Mouse (Mus musculus): ENCODE measurements around the gene Mettl14. TPM values are rescaled to one million over a fixed set of nuclear protein-coding genes. Genes with fewer than 3 reads are reported as not detected.
"Not testable (repeated sequence)": the region's sequence is repeated elsewhere in the genome, so short reads cannot be mapped to it uniquely, and the experiment has no call there.

The Mettl14 gene
- polyA plus RNA-seq, 1 experiment = 12.2 TPM

DNA sequence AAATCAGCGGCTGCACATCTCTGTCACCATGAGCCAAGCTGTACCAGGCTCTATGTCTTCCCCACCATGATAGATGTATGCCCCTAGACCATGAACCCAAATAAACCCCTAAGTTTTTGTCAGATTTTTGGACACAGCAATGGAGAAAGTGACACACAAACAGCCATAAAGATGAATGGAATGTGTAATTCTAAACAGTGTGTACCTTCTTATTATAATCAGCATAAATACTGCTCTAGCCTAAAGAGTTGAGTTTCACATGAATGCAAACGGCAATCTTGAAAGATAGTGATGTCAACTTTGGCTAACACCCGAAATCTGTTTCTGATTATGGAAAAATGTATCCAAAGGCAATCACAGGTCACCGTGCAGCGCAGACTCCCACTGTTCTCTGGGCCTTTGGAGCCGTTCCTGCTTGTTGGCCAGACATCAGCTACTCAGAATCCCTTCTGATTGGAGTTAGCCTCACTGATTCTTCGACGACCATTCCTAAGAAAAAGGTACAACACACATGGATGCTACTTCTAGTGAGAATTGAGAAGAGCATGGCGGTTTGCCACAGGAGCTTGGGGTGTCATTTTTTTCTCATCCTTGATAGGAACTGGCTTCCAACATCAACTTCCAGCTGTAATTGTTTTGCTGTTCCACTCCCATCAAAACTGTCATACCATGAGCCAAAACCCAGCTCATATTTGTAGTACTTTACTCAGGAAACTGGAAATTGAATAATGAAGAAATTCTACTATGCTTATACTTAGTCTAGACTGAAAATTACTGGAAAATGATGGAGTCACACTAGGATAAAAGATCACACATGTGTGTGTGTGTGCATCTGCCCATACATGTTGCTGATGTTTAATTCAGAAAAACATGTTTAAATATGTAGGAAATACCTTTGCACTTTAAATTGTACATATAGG lies 11.9 kb upstream of the Mettl14 start:
- no peak for TF ChIP-seq CTCF (IDR thresholded peaks at IDR 0.05; ENCODE audit: extremely low read depth, insufficient read depth, low read length)
- no peak for TF ChIP-seq POLR2A (IDR thresholded peaks at IDR 0.05; ENCODE audit: extremely low read depth, insufficient read depth, low read length)

GRCm38 (mm10) chr3:123395611-123396010 lies 9.7 kb upstream of the Mettl14 start:
- Histone ChIP-seq H3K4me1 (ENCODE audit: control insufficient read depth, insufficient read depth, low read length) (no peaks in the 10 kb centered on the region), H3K27ac (ENCODE audit: insufficient read depth, low read length) (no peak overlapping the region), H3K4me3 (ENCODE audit: insufficient read depth, low read length) (no peak overlapping the region)
- TF ChIP-seq CTCF (IDR thresholded peaks at IDR 0.05; ENCODE audit: extremely low read depth, insufficient read depth, low read length) (no peak), POLR2A (IDR thresholded peaks at IDR 0.05; ENCODE audit: extremely low read depth, insufficient read depth, low read length) (no peak)

More for the DNA sequence above, 11.9 kb upstream of the Mettl14 start:
- no peaks in the 10 kb centered on the region for H3K4me1 ChIP-seq (ENCODE audit: control insufficient read depth, insufficient read depth, low read length)
- H3K4me3 ChIP-seq (ENCODE audit: insufficient read depth, low read length) = no peak overlapping the region
- H3K27ac ChIP-seq (ENCODE audit: insufficient read depth, low read length) = no peak overlapping the region

- no peak for TF ChIP-seq POLR2A (IDR thresholded peaks at IDR 0.05; ENCODE audit: extremely low read depth, insufficient read depth, low read length)
- TF ChIP-seq CTCF (IDR thresholded peaks at IDR 0.05; ENCODE audit: extremely low read depth, insufficient read depth, low read length) = no peak
- Histone ChIP-seq H3K27ac (ENCODE audit: insufficient read depth, low read length) (no peak overlapping the region), H3K4me3 (ENCODE audit: insufficient read depth, low read length) (no peak overlapping the region), H3K4me1 (ENCODE audit: control insufficient read depth, insufficient read depth, low read length) (no peaks in the 10 kb centered on the region)
Measured at GRCm38 (mm10) chr3:123391180-123391579, 5.3 kb upstream of the Mettl14 start.

DNA sequence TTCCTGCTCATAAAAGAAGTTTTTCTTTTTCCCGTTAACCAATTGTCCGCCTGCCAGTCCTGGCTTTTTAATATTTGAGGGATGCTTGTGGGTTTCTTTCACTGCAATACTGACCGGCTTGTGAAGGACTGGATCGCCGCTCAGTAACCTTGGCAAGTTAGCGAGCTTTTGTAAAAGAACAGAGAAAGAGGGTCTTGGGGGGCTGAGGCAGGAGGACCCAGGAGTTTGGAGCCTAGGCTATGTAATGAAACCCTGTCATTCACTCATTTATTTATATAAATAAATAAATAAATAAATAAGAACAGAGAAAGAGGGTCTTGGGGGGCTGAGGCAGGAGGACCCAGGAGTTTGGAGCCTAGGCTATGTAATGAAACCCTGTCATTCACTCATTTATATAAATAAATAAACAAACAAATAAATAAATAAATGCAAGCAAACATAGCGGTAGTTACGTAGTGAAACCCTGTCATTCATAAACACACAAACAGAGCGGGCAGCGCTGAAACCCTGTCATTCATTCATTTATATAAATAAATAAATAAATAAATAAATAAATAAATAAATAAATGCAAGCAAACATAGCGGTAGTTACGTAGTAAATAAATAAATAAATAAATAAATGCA lies 361 bp upstream of the Mettl14 start:
- not testable (repeated sequence) for H3K27ac ChIP-seq (ENCODE audit: insufficient read depth, low read length)

GRCm38 (mm10) chr3:123385118-123385485 lies 806 bp downstream of the Mettl14 start:
- no peak for TF ChIP-seq POLR2A (IDR thresholded peaks at IDR 0.05; ENCODE audit: extremely low read depth, insufficient read depth, low read length)
- TF ChIP-seq CTCF (IDR thresholded peaks at IDR 0.05; ENCODE audit: extremely low read depth, insufficient read depth, low read length) = no peak
- H3K4me1 ChIP-seq (ENCODE audit: control insufficient read depth, insufficient read depth, low read length) = no peaks in the 10 kb centered on the region
- no peak overlapping the region for H3K27ac ChIP-seq (ENCODE audit: insufficient read depth, low read length)
- H3K4me3 ChIP-seq (ENCODE audit: insufficient read depth, low read length) = peak overlapping the region; percentile 85

More for the DNA sequence above, 361 bp upstream of the Mettl14 start:
- H3K4me1 ChIP-seq (ENCODE audit: control insufficient read depth, insufficient read depth, low read length) = not testable (repeated sequence)
- H3K4me3 ChIP-seq (ENCODE audit: insufficient read depth, low read length) = peak overlapping the region; percentile 85

DNA sequence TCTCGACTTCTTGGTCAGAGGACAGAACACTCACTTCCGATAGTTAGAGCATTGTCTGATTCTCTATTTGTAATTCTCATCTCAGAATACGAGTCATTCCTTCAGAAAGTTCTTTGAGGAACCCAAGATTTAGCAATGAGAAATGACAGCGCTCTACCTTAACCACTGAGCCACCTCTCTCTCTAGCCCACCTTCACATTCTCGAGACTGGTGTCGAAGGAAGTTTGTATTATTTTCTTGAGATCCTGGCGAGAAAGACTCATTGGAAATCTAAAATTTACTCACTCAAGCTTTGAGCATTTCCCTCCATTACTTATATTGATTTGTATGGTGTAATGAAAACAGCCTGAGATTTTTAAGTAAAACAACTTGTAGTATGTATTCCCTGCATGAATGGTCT lies 1.5 kb downstream of the Mettl14 start:
- Histone ChIP-seq H3K4me1 (ENCODE audit: control insufficient read depth, insufficient read depth, low read length) (no peaks in the 10 kb centered on the region), H3K27ac (ENCODE audit: insufficient read depth, low read length) (no peak overlapping the region), H3K4me3 (ENCODE audit: insufficient read depth, low read length) (no peak overlapping the region)
- TF ChIP-seq CTCF (IDR thresholded peaks at IDR 0.05; ENCODE audit: extremely low read depth, insufficient read depth, low read length) (no peak), POLR2A (IDR thresholded peaks at IDR 0.05; ENCODE audit: extremely low read depth, insufficient read depth, low read length) (no peak)

GRCm38 (mm10) chr3:123376562-123376961 lies 9.3 kb downstream of the Mettl14 start:
- TF ChIP-seq POLR2A (IDR thresholded peaks at IDR 0.05; ENCODE audit: extremely low read depth, insufficient read depth, low read length) (no peak), CTCF (IDR thresholded peaks at IDR 0.05; ENCODE audit: extremely low read depth, insufficient read depth, low read length) (no peak)
- H3K27ac ChIP-seq (ENCODE audit: insufficient read depth, low read length) = no peak overlapping the region
- no peak overlapping the region for H3K4me3 ChIP-seq (ENCODE audit: insufficient read depth, low read length)
- no peaks in the 10 kb centered on the region for H3K4me1 ChIP-seq (ENCODE audit: control insufficient read depth, insufficient read depth, low read length)

DNA sequence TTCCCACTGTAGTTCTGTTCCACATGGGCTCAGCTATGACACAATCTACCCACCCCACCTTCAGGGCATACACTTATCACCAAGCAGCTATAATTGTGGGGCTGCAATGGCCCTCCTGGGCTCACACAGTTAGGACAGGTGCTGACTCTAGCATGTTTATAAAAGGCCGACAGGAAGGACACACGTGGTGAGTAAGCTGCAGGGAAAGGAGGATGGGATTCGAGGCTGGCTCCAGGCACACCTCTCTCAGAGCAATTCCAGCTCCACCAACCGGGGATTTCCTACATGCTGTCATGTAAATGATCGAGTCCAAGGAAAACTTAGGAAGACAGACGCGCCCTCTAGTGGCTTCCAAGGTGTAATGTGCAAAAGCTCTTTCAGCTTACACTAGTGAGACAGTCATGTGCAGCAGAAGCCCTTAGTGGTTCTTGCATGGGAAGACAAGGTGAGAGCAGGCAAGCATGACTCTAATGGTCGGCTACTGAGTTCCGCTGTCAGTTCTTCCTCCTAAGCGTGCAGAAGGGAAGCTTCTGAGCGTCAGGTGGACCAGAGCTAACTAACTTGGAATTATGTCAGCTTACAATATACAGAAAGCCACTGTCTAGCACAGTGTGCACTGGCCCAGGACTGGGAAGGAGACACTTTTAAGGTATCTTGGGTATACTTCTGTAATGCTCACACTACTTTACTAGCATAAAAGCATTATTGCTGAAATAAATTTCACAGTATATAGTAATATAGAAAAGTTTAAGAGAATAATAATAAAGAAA lies 14.0 kb downstream of the Mettl14 start:
- no peak for TF ChIP-seq POLR2A (IDR thresholded peaks at IDR 0.05; ENCODE audit: extremely low read depth, insufficient read depth, low read length)
- peak; percentile 65 for TF ChIP-seq CTCF (IDR thresholded peaks at IDR 0.05; ENCODE audit: extremely low read depth, insufficient read depth, low read length)
- no peak overlapping the region for H3K4me3 ChIP-seq (ENCODE audit: insufficient read depth, low read length)
- no peak overlapping the region for H3K27ac ChIP-seq (ENCODE audit: insufficient read depth, low read length)
- no peaks in the 10 kb centered on the region for H3K4me1 ChIP-seq (ENCODE audit: control insufficient read depth, insufficient read depth, low read length)

DNA sequence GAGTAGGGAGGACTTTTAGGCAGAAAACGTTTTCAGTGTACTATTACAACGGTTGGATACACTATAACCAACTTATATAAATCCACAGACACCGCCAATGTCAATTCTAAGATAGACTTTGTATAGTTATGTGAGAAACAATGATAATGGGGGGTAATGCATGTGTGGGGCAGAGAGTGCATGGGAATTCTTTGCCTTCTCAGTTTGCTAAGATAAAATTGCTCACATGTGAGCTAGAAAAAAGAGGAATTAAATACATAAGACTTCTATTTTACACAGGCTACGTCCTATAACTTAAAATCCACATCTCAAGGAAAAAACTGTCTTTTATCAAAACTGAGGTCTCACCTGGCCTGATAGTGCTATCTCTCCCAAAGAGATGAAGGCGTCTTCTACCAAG lies 15.0 kb downstream of the Mettl14 start:
- Histone ChIP-seq H3K4me3 (ENCODE audit: insufficient read depth, low read length) (no peak overlapping the region), H3K4me1 (ENCODE audit: control insufficient read depth, insufficient read depth, low read length) (no peaks in the 10 kb centered on the region), H3K27ac (ENCODE audit: insufficient read depth, low read length) (no peak overlapping the region)
- TF ChIP-seq CTCF (IDR thresholded peaks at IDR 0.05; ENCODE audit: extremely low read depth, insufficient read depth, low read length) = no peak
- no peak for TF ChIP-seq POLR2A (IDR thresholded peaks at IDR 0.05; ENCODE audit: extremely low read depth, insufficient read depth, low read length)
